Mouse (Mus musculus) embryonic facial prominence, embryonic 14.5 days (tissue): ENCODE measurements around the gene Rnf167. TPM values are rescaled to one million over a fixed set of nuclear protein-coding genes. Genes with fewer than 3 reads are reported as not detected.

ENCODE experiments used
- ATAC-seq: fragments of 200-750 bp; cut with Nextera tagmentation; 2 replicates; pipeline ENCODE4 v1.8.0; 2017; ENCODE audit warnings: low read depth, moderate number of reproducible peaks, moderate TSS enrichment
- DNase-seq: peaks from one replicate; pipeline ENCODE4 v3.0.0-alpha.2; 2015; ENCODE audit warnings: low spot score
- H3K27ac ChIP-seq: fragments of 300-500 bp; sonication (generic); replicated peaks from 2 replicates; pipeline ENCODE4 v1.5.1; 2014; ENCODE audit warnings: low read depth, mild to moderate bottlenecking, low read length, moderate library complexity
- H3K27me3 ChIP-seq: fragments of 300-500 bp; sonication (generic); replicated peaks from 2 replicates; pipeline ENCODE4 v1.6.1; 2014; ENCODE audit warnings: low read length; ENCODE audit not compliant: control insufficient read depth, insufficient read depth
- H3K36me3 ChIP-seq: fragments of 300-500 bp; sonication (generic); 2 replicates; pipeline ENCODE4 v1.6.1; 2014; ENCODE audit warnings: low read length, mixed read lengths; ENCODE audit not compliant: control insufficient read depth, insufficient read depth
- H3K4me1 ChIP-seq: fragments of 300-500 bp; sonication (generic); 2 replicates; pipeline ENCODE4 v1.6.1; 2014; ENCODE audit warnings: antibody characterized with exemption, low read length; ENCODE audit not compliant: control insufficient read depth, insufficient read depth
- H3K4me2 ChIP-seq: fragments of 300-500 bp; sonication (generic); 2 replicates; pipeline ENCODE4 v1.6.1; 2014; ENCODE audit warnings: low read depth, mild to moderate bottlenecking, low read length, moderate library complexity, mixed read lengths
- H3K4me3 ChIP-seq: fragments of 300-500 bp; sonication (generic); 2 replicates; pipeline ENCODE4 v1.5.1; 2014; ENCODE audit warnings: low read depth, mild to moderate bottlenecking, low read length
- H3K9ac ChIP-seq: fragments of 300-500 bp; sonication (generic); 2 replicates; pipeline ENCODE4 v1.6.1; 2014; ENCODE audit warnings: low read depth, mild to moderate bottlenecking, low read length, moderate library complexity, mixed read lengths
- H3K9me3 ChIP-seq: fragments of 300-500 bp; sonication (generic); 2 replicates; pipeline ENCODE4 v1.6.1; 2016; ENCODE audit warnings: low read length; ENCODE audit not compliant: control insufficient read depth
- WGBS: fragments of 180-500 bp; shearing (Covaris S2); extraction: QIAGEN DNeasy Blood & Tissue Kit; methylation state at CpG from one replicate; pipeline ENCODE4 v1.1.7; 2014; 5-methylcytosine and 5-hydroxymethylcytosine counted together
- polyA plus RNA-seq: library from polyadenylated mRNA; unstranded; fragments of >200 nt; fragmentation: Nextera tagmentation; extraction: Ambion mirVana; gene quantifications from 2 replicates; pipeline ENCODE4 v1.2.1, GENCODE M21; 2014

Gene Rnf167
- polyA plus RNA-seq, 1 experiment from 2014 or later: 100 TPM

DNA sequence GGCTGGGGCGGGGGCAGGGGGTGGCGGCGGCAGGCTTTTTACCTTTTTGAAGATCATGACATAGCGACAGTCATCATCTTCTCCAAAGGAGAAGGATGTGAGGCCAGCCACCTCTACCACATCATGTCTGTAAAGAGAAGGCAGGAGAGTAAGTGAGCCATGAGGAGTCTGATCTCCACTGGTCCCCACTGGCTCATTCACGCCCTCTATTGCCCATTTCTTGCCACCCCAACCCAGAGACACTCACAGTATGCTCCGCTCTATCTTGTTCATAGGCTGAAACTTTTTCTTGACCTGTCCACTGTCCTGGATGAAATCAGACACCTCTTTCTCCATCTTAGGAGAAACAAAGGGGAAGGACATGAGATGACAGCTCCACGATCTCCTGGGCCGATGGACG is 17.7 kb downstream of the Rnf167 start:
- ATAC-seq (no peak), DNase-seq (no peak)
- Histone ChIP-seq H3K4me3 (no peak overlapping the region), H3K9ac (no peak overlapping the region), H3K4me2 (no peak overlapping the region), H3K27me3 (no peaks in the 10 kb centered on the region), H3K36me3 (peaks cover 57% of the 10 kb centered on the region), H3K4me1 (peaks cover 6% of the 10 kb centered on the region), H3K9me3 (no peaks in the 10 kb centered on the region), H3K27ac (no peak overlapping the region)
- WGBS: 92% methylated on average over 9 of the region's 9 CpGs

DNA sequence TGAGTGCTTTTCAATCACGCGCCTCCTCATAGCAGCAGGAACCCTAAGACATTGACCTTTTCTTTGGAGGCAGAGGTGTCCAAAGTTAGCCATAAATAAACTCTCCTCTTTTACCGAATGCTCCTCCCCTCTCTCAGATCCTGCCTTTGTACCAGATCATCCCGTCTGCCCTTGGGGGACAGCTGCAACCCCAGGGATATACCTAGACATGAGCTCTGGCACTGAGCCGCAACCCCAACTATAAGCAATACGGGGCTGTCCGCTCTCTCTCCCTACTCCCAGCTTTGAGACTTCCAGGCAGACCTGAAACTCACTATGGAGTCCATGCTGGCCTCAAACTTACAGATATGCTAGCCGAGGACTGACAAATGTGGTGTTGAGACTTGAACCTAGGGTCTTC is 19.7 kb downstream of the Rnf167 start:
- no peak overlapping the region for H3K27ac ChIP-seq
- no peak overlapping the region for H3K9ac ChIP-seq
- WGBS: 95% methylated on average over 8 of the region's 8 CpGs
- ATAC-seq: no peak
- H3K4me1 ChIP-seq: peaks cover 10% of the 10 kb centered on the region
- no peaks in the 10 kb centered on the region for H3K27me3 ChIP-seq
- no peak for DNase-seq
- no peak overlapping the region for H3K4me3 ChIP-seq
- peaks cover 48% of the 10 kb centered on the region for H3K36me3 ChIP-seq
- no peaks in the 10 kb centered on the region for H3K9me3 ChIP-seq
- H3K4me2 ChIP-seq: no peak overlapping the region

- no peak for DNase-seq
- H3K36me3 ChIP-seq: peaks cover 40% of the 10 kb centered on the region
Observed at GRCm38 (mm10) chr11:70667271-70668150, 20.5 kb downstream of the Rnf167 start.

DNA sequence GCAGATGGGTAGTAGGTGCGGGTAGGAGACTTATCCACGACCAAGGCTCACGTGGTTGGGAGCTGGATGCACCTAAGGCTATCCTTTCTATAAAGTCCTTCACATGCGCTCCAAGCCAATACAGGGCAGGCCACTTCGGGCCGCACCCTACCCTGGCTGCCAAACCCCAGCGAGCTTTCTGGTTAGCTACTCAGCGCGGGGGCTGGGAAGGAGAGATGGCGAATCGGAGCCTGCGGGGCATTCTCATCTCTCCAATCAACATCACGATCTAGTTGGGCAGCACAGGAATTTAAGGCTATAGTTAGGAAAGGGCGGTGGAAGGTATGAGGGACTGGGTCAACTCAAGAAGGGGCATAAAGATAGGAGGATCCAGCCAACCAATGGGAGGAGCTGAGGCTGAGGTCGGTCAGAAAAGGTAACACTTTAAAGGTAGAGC is 21.3 kb downstream of the Rnf167 start:
- Histone ChIP-seq H3K27ac (peak overlapping the region; percentile 77), H3K27me3 (no peaks in the 10 kb centered on the region), H3K4me2 (peak overlapping the region; percentile 70), H3K4me3 (peak overlapping the region; percentile 62), H3K9me3 (no peaks in the 10 kb centered on the region), H3K4me1 (peaks cover 10% of the 10 kb centered on the region), H3K9ac (peak overlapping the region; percentile 65), H3K36me3 (peaks cover 32% of the 10 kb centered on the region)
- peak; percentile 59 for ATAC-seq
- no peak for DNase-seq
- WGBS: 1% methylated on average over 15 of the region's 15 CpGs

More at GRCm38 (mm10) chr11:70667271-70668150, 20.5 kb downstream of the Rnf167 start:
- ATAC-seq: no peak
- Histone ChIP-seq H3K4me2 (peak overlapping the region; percentile 70), H3K9me3 (no peaks in the 10 kb centered on the region), H3K27ac (peak overlapping the region; percentile 77), H3K27me3 (no peaks in the 10 kb centered on the region), H3K4me3 (peak overlapping the region; percentile 62), H3K4me1 (peaks cover 10% of the 10 kb centered on the region), H3K9ac (peak overlapping the region; percentile 65)
- WGBS: 48% methylated on average over 14 of the region's 14 CpGs

DNA sequence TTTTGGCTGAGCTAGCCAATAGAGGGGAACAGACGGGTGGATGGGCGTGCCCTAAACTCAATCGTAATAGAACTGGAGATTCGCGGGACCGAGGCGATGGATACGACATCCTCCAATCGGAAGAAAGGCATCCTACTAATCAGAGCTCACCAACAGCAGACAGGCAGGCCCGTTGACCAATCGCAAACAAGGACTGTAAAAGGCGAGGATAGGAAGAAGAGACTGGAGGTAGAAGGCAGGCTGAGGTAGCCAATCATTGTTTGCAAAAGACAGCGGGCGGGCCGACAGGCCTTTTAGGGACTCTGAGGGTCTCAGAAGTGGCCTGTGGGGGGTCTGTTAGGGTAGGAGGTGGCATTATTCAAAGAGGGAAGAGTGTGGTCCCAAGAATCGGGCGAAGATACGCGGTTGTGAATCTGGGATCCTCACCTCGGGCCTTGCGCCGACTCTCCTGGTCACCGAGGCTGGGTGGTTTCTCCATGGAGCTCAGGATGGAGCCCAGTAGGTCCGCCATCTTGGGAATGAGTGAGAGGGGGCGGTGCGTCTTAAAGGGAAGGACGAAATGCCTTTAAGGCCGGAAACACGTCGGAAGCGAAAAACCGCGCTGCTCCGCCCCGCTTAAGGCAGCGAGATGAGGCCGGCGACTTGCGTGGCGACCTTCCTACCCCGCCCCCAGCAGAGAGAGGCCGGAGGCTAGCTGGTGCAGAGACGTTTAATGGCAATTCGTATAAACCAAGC is 21.9 kb downstream of the Rnf167 start, which contains the start of gene Spag7:
Gene Spag7, minus strand, starts transcription at position 646 of the 735 bp plus-strand sequence.
- Histone ChIP-seq H3K9ac (peak within 1 kb of the TSS; percentile 74), H3K27me3 (no peaks in the 10 kb centered on the region), H3K27ac (peak within 1 kb of the TSS; percentile 96), H3K4me3 (peak within 1 kb of the TSS; percentile 62), H3K9me3 (no peaks in the 10 kb centered on the region), H3K4me1 (peaks cover 10% of the 10 kb centered on the region), H3K36me3 (peaks cover 33% of the 10 kb centered on the region), H3K4me2 (peak within 1 kb of the TSS; percentile 70)
- DNase-seq (peak; percentile 100), ATAC-seq (peak; percentile 96)
- under 1% methylated on average over 43 of the region's 44 CpGs for WGBS

- WGBS: 1% methylated on average over 31 of the region's 31 CpGs
- peaks cover 32% of the 10 kb centered on the region for H3K36me3 ChIP-seq
- peak; percentile 15 for ATAC-seq
Observed at GRCm38 (mm10) chr11:70669582-70670345, 22.7 kb downstream of the Rnf167 start.

GRCm38 (mm10) chr11:70670483-70670882 is 23.4 kb downstream of the Rnf167 start:
- DNase-seq: no peak
- no peak for ATAC-seq
- H3K4me3 ChIP-seq: peak overlapping the region; percentile 62
- H3K9ac ChIP-seq: peak overlapping the region; percentile 74
- H3K36me3 ChIP-seq: peaks cover 32% of the 10 kb centered on the region
- H3K27me3 ChIP-seq: no peaks in the 10 kb centered on the region
- H3K4me2 ChIP-seq: peak overlapping the region; percentile 70
- WGBS: 43% methylated on average over 14 of the region's 14 CpGs
- H3K9me3 ChIP-seq: no peaks in the 10 kb centered on the region
- peak overlapping the region; percentile 96 for H3K27ac ChIP-seq
- peaks cover 10% of the 10 kb centered on the region for H3K4me1 ChIP-seq

More at GRCm38 (mm10) chr11:70669582-70670345, 22.7 kb downstream of the Rnf167 start:
- H3K9me3 ChIP-seq: no peaks in the 10 kb centered on the region
- H3K27ac ChIP-seq: peak overlapping the region; percentile 96
- H3K9ac ChIP-seq: peak overlapping the region; percentile 74
- peak overlapping the region; percentile 62 for H3K4me3 ChIP-seq
- H3K27me3 ChIP-seq: no peaks in the 10 kb centered on the region
- peak overlapping the region; percentile 70 for H3K4me2 ChIP-seq
- DNase-seq: peak; percentile 92
- peaks cover 10% of the 10 kb centered on the region for H3K4me1 ChIP-seq
